Mouse (Mus musculus) neural tube, embryonic 15.5 days (tissue): ENCODE results near the gene Nos1. TPM values are rescaled to one million over a fixed set of nuclear protein-coding genes. Genes with fewer than 3 reads are reported as not detected.

Experiments used
- ATAC-seq: fragments of 200-750 bp; cut with Nextera tagmentation; 2 replicates; pipeline ENCODE4 v1.8.0; 2017; ENCODE audit warnings: mild to moderate bottlenecking, moderate TSS enrichment, moderate library complexity; ENCODE audit not compliant: low FRiP score
- H3K27ac ChIP-seq: fragments of 300-500 bp; sonication (generic); replicated peaks from 2 replicates; pipeline ENCODE4 v1.5.1; 2015; ENCODE audit warnings: mild to moderate bottlenecking, inconsistent platforms
- H3K27me3 ChIP-seq: fragments of 300-500 bp; sonication (generic); replicated peaks from 2 replicates; pipeline ENCODE4 v1.6.1; 2015; ENCODE audit warnings: inconsistent platforms
- H3K36me3 ChIP-seq: fragments of 300-500 bp; sonication (generic); 2 replicates; pipeline ENCODE4 v1.6.1; 2015; ENCODE audit warnings: inconsistent platforms
- H3K4me1 ChIP-seq: fragments of 300-500 bp; sonication (generic); 2 replicates; pipeline ENCODE4 v1.6.1; 2015; ENCODE audit warnings: inconsistent platforms
- H3K4me2 ChIP-seq: fragments of 300-500 bp; sonication (generic); 2 replicates; pipeline ENCODE4 v1.6.1; 2015; ENCODE audit warnings: inconsistent platforms, mild to moderate bottlenecking, moderate library complexity
- H3K4me3 ChIP-seq: fragments of 300-500 bp; sonication (generic); replicated peaks from 2 replicates; pipeline ENCODE4 v1.5.1; 2015; ENCODE audit warnings: mild to moderate bottlenecking, inconsistent platforms
- H3K9ac ChIP-seq: fragments of 300-500 bp; sonication (generic); replicated peaks from 2 replicates; pipeline ENCODE4 v1.6.1; 2015; ENCODE audit warnings: mild to moderate bottlenecking, inconsistent platforms
- H3K9me3 ChIP-seq: fragments of 300-500 bp; sonication (generic); replicated peaks from 2 replicates; pipeline ENCODE4 v1.6.1; 2016; ENCODE audit warnings: inconsistent platforms
- WGBS: fragments of 180-500 bp; shearing (Covaris S2); methylation state at CpG from one replicate; pipeline ENCODE4 v1.1.7; 2015; ENCODE audit warnings: mixed read lengths; 5-methylcytosine and 5-hydroxymethylcytosine counted together
- polyA plus RNA-seq: library from polyadenylated mRNA; unstranded; fragments of >200 nt; fragmentation: Nextera tagmentation; extraction: Ambion mirVana; gene quantifications from 2 replicates; pipeline ENCODE4 v1.2.1, GENCODE M21; 2015

Nos1 gene
- polyA plus RNA-seq, 1 experiment from 2014 or later: 2.9 TPM

GRCm38 (mm10) chr5:117840203-117840602 is 59.4 kb downstream of the Nos1 start:
- Histone ChIP-seq H3K4me1 (peaks cover 37% of the 10 kb centered on the region), H3K4me2 (no peak overlapping the region), H3K9me3 (0 out of 2 replicates have a peak, but pooled peaks cover under 1% of the 10 kb centered on the region), H3K27ac (no peak overlapping the region), H3K4me3 (no peak overlapping the region), H3K36me3 (no peaks in the 10 kb centered on the region), H3K27me3 (peaks cover 67% of the 10 kb centered on the region), H3K9ac (no peak overlapping the region; the same call in 1 of the 2 replicates)
- 38% methylated on average over 9 of the region's 9 CpGs for WGBS
- ATAC-seq: 0 out of 2 replicates have a peak, but pooled peaks have one; percentile 29

- Histone ChIP-seq H3K36me3 (no peaks in the 10 kb centered on the region), H3K4me3 (no peak overlapping the region), H3K9ac (no peak overlapping the region), H3K9me3 (no peaks in the 10 kb centered on the region), H3K4me2 (peak overlapping the region; percentile 87), H3K27ac (no peak overlapping the region), H3K4me1 (peaks cover 37% of the 10 kb centered on the region), H3K27me3 (peaks cover 67% of the 10 kb centered on the region)
- 20% methylated on average over 5 of the region's 5 CpGs for WGBS
- no peak for ATAC-seq
These were observed 60.2 kb downstream of the Nos1 start for GRCm38 (mm10) chr5:117840988-117841387.

GRCm38 (mm10) chr5:117841651-117842347 is 61.0 kb downstream of the Nos1 start:
- Histone ChIP-seq H3K36me3 (no peaks in the 10 kb centered on the region), H3K4me2 (peak overlapping the region; percentile 87), H3K27ac (no peak overlapping the region; the same call in 1 of the 2 replicates), H3K9ac (peak overlapping the region; percentile 50), H3K9me3 (no peaks in the 10 kb centered on the region), H3K27me3 (peaks cover 67% of the 10 kb centered on the region), H3K4me1 (peaks cover 37% of the 10 kb centered on the region), H3K4me3 (peak overlapping the region; percentile 41)
- WGBS: under 1% methylated on average over 42 of the region's 44 CpGs
- ATAC-seq: peak; percentile 61

GRCm38 (mm10) chr5:117842699-117843098 is 61.9 kb downstream of the Nos1 start:
- no peak for ATAC-seq
- WGBS: 5% methylated on average over 14 of the region's 14 CpGs
- Histone ChIP-seq H3K4me3 (peak overlapping the region; percentile 41), H3K27ac (no peak overlapping the region), H3K4me1 (peaks cover 37% of the 10 kb centered on the region), H3K9ac (no peak overlapping the region), H3K9me3 (no peaks in the 10 kb centered on the region), H3K36me3 (no peaks in the 10 kb centered on the region), H3K4me2 (peak overlapping the region; percentile 87), H3K27me3 (peaks cover 66% of the 10 kb centered on the region)

GRCm38 (mm10) chr5:117844611-117845010 is 63.8 kb downstream of the Nos1 start:
- H3K36me3 ChIP-seq: no peaks in the 10 kb centered on the region
- no peak for ATAC-seq
- no peak overlapping the region for H3K4me3 ChIP-seq
- H3K4me2 ChIP-seq: no peak overlapping the region
- no peak overlapping the region for H3K9ac ChIP-seq
- WGBS: 26% methylated on average over 1 of the region's 1 CpGs
- peaks cover 48% of the 10 kb centered on the region for H3K27me3 ChIP-seq
- no peak overlapping the region for H3K27ac ChIP-seq
- H3K9me3 ChIP-seq: no peaks in the 10 kb centered on the region
- peaks cover 33% of the 10 kb centered on the region for H3K4me1 ChIP-seq

GRCm38 (mm10) chr5:117850474-117850873 is 69.6 kb downstream of the Nos1 start:
- WGBS: 83% methylated on average over 12 of the region's 12 CpGs

GRCm38 (mm10) chr5:117853741-117854140 is 72.9 kb downstream of the Nos1 start:
- Histone ChIP-seq H3K9ac (no peak overlapping the region), H3K4me3 (no peak overlapping the region), H3K27me3 (no peaks in the 10 kb centered on the region), H3K4me1 (no peaks in the 10 kb centered on the region), H3K9me3 (no peaks in the 10 kb centered on the region), H3K4me2 (no peak overlapping the region), H3K36me3 (no peaks in the 10 kb centered on the region), H3K27ac (no peak overlapping the region)
- ATAC-seq: no peak
- 65% methylated on average over 10 of the region's 10 CpGs for WGBS

More at GRCm38 (mm10) chr5:117850474-117850873, 69.6 kb downstream of the Nos1 start:
- Histone ChIP-seq H3K9me3 (no peaks in the 10 kb centered on the region), H3K36me3 (no peaks in the 10 kb centered on the region), H3K4me1 (no peaks in the 10 kb centered on the region), H3K4me2 (no peak overlapping the region), H3K27ac (no peak overlapping the region), H3K4me3 (no peak overlapping the region), H3K27me3 (no peaks in the 10 kb centered on the region; the same call in 1 of the 2 replicates), H3K9ac (no peak overlapping the region)
- ATAC-seq: no peak

- no peaks in the 10 kb centered on the region for H3K9me3 ChIP-seq
- ATAC-seq: no peak
- no peaks in the 10 kb centered on the region for H3K27me3 ChIP-seq
- H3K27ac ChIP-seq: no peak overlapping the region
- H3K4me1 ChIP-seq: peaks cover 6% of the 10 kb centered on the region
- H3K4me3 ChIP-seq: no peak overlapping the region
- H3K36me3 ChIP-seq: no peaks in the 10 kb centered on the region
- H3K4me2 ChIP-seq: no peak overlapping the region
- 15% methylated on average over 13 of the region's 13 CpGs for WGBS
- H3K9ac ChIP-seq: no peak overlapping the region
These were observed 83.9 kb downstream of the Nos1 start for GRCm38 (mm10) chr5:117864588-117865300.

- H3K9me3 ChIP-seq: no peaks in the 10 kb centered on the region
- no peak for ATAC-seq
- no peak overlapping the region for H3K9ac ChIP-seq
- H3K4me2 ChIP-seq: no peak overlapping the region
- no peaks in the 10 kb centered on the region for H3K27me3 ChIP-seq
- no peak overlapping the region for H3K4me3 ChIP-seq
- H3K36me3 ChIP-seq: no peaks in the 10 kb centered on the region
- no peak overlapping the region for H3K27ac ChIP-seq
- peaks cover 6% of the 10 kb centered on the region for H3K4me1 ChIP-seq
- WGBS: 67% methylated on average over 16 of the region's 16 CpGs
These were observed 85.0 kb downstream of the Nos1 start for GRCm38 (mm10) chr5:117865876-117866275.

GRCm38 (mm10) chr5:117871614-117872013 is 90.8 kb downstream of the Nos1 start:
- H3K4me1 ChIP-seq: no peaks in the 10 kb centered on the region
- H3K27ac ChIP-seq: no peak overlapping the region
- ATAC-seq: no peak
- H3K4me3 ChIP-seq: no peak overlapping the region
- no peak overlapping the region for H3K4me2 ChIP-seq
- no peaks in the 10 kb centered on the region for H3K9me3 ChIP-seq
- H3K9ac ChIP-seq: no peak overlapping the region
- 81% methylated on average over 1 of the region's 1 CpGs for WGBS
- H3K36me3 ChIP-seq: no peaks in the 10 kb centered on the region
- no peaks in the 10 kb centered on the region for H3K27me3 ChIP-seq

GRCm38 (mm10) chr5:117873807-117874206 is 93.0 kb downstream of the Nos1 start:
- no peak overlapping the region for H3K9ac ChIP-seq
- WGBS: 85% methylated on average over 8 of the region's 8 CpGs
- no peaks in the 10 kb centered on the region for H3K9me3 ChIP-seq
- H3K4me2 ChIP-seq: no peak overlapping the region
- no peaks in the 10 kb centered on the region for H3K27me3 ChIP-seq
- no peak overlapping the region for H3K4me3 ChIP-seq
- no peak for ATAC-seq
- no peak overlapping the region for H3K27ac ChIP-seq
- H3K4me1 ChIP-seq: no peaks in the 10 kb centered on the region
- H3K36me3 ChIP-seq: no peaks in the 10 kb centered on the region

GRCm38 (mm10) chr5:117874236-117874635 is 93.4 kb downstream of the Nos1 start:
- Histone ChIP-seq H3K4me3 (no peak overlapping the region), H3K9ac (no peak overlapping the region), H3K9me3 (no peaks in the 10 kb centered on the region), H3K27me3 (no peaks in the 10 kb centered on the region), H3K4me2 (no peak overlapping the region), H3K36me3 (no peaks in the 10 kb centered on the region), H3K27ac (no peak overlapping the region), H3K4me1 (no peaks in the 10 kb centered on the region)
- 67% methylated on average over 7 of the region's 7 CpGs for WGBS
- ATAC-seq: no peak
